Mouse (Mus musculus): ENCODE results near the gene Hdac7. TPM values are rescaled to one million over a fixed set of nuclear protein-coding genes. Genes with fewer than 3 reads are reported as not detected.

Hdac7 gene
- polyA plus RNA-seq, 2 experiments, result 36.5 to 79.3 TPM

- Histone ChIP-seq H3K4me2 (replicated peaks; ENCODE audit: low read depth, low read length, severe bottlenecking) (no peak overlapping the region), H3K9ac (ENCODE audit: low read depth, low read length, severe bottlenecking) (no peak overlapping the region), H3K4me3 (replicated peaks; ENCODE audit: low read length) (no peak overlapping the region), H3K4me1 (ENCODE audit: control insufficient read depth, insufficient read depth, low read length) (no peaks in the 10 kb centered on the region), H3K36me3 (ENCODE audit: control insufficient read depth, insufficient read depth, low read length) (peaks cover 77% of the 10 kb centered on the region), H3K27me3 (ENCODE audit: control insufficient read depth, insufficient read depth, low read length) (no peaks in the 10 kb centered on the region), H3K27ac (replicated peaks; ENCODE audit: low read depth, low read length) (no peak overlapping the region), H3K9me3 (ENCODE audit: control insufficient read depth, low read length) (no peaks in the 10 kb centered on the region)
- WGBS, result 83% methylated on average over 13 of the region's 13 CpGs
- TF ChIP-seq POLR2A (IDR thresholded peaks at IDR 0.05; ENCODE audit: borderline replicate concordance, extremely low read depth, insufficient read depth, insufficient read length), result no peak
- ATAC-seq (ENCODE audit: low FRiP score, low read depth), result no peak
- no peak for DNase-seq (ENCODE audit: low spot score)
These were observed 43.4 kb downstream of the Hdac7 start for GRCm38 (mm10) chr15:97800853-97801252.

GRCm38 (mm10) chr15:97799446-97799845, 44.9 kb downstream of the Hdac7 start:
- Histone ChIP-seq H3K4me3 (replicated peaks; ENCODE audit: low read length) (no peak overlapping the region), H3K4me1 (ENCODE audit: control insufficient read depth, insufficient read depth, low read length) (no peaks in the 10 kb centered on the region), H3K36me3 (ENCODE audit: control insufficient read depth, insufficient read depth, low read length) (peaks cover 80% of the 10 kb centered on the region), H3K9ac (ENCODE audit: low read depth, low read length, severe bottlenecking) (no peak overlapping the region), H3K4me2 (replicated peaks; ENCODE audit: low read depth, low read length, severe bottlenecking) (no peak overlapping the region), H3K9me3 (ENCODE audit: control insufficient read depth, low read length) (no peaks in the 10 kb centered on the region), H3K27me3 (ENCODE audit: control insufficient read depth, insufficient read depth, low read length) (no peaks in the 10 kb centered on the region), H3K27ac (replicated peaks; ENCODE audit: low read depth, low read length) (no peak overlapping the region)
- WGBS, result 91% methylated on average over 11 of the region's 11 CpGs
- ATAC-seq (ENCODE audit: low FRiP score, low read depth) (no peak), DNase-seq (ENCODE audit: low spot score) (no peak)
- no peak for TF ChIP-seq POLR2A (IDR thresholded peaks at IDR 0.05; ENCODE audit: borderline replicate concordance, extremely low read depth, insufficient read depth, insufficient read length)

- peaks cover 94% of the 10 kb centered on the region for H3K36me3 ChIP-seq (ENCODE audit: control insufficient read depth, insufficient read depth, low read length)
- TF ChIP-seq POLR2A (IDR thresholded peaks at IDR 0.05; ENCODE audit: borderline replicate concordance, extremely low read depth, insufficient read depth, insufficient read length), result no peak
- no peaks in the 10 kb centered on the region for H3K9me3 ChIP-seq (ENCODE audit: control insufficient read depth, low read length)
- DNase-seq (ENCODE audit: low spot score), result no peak
- no peak overlapping the region for H3K27ac ChIP-seq (replicated peaks; ENCODE audit: low read depth, low read length)
- no peak overlapping the region for H3K4me3 ChIP-seq (replicated peaks; ENCODE audit: low read length)
- ATAC-seq (ENCODE audit: low FRiP score, low read depth), result no peak
- H3K27me3 ChIP-seq (ENCODE audit: control insufficient read depth, insufficient read depth, low read length), result no peaks in the 10 kb centered on the region
- WGBS, result 88% methylated on average over 17 of the region's 17 CpGs
- no peak overlapping the region for H3K9ac ChIP-seq (ENCODE audit: low read depth, low read length, severe bottlenecking)
- H3K4me1 ChIP-seq (ENCODE audit: control insufficient read depth, insufficient read depth, low read length), result no peaks in the 10 kb centered on the region
- no peak overlapping the region for H3K4me2 ChIP-seq (replicated peaks; ENCODE audit: low read depth, low read length, severe bottlenecking)
These were observed 46.2 kb downstream of the Hdac7 start for GRCm38 (mm10) chr15:97798134-97798533.

- no peak overlapping the region for H3K9ac ChIP-seq (ENCODE audit: low read depth, low read length, severe bottlenecking)
- WGBS, result 95% methylated on average over 17 of the region's 17 CpGs
- no peaks in the 10 kb centered on the region for H3K27me3 ChIP-seq (ENCODE audit: control insufficient read depth, insufficient read depth, low read length)
These were observed 47.5 kb downstream of the Hdac7 start for GRCm38 (mm10) chr15:97796674-97797310.

GRCm38 (mm10) chr15:97795559-97796235, 48.6 kb downstream of the Hdac7 start:
- 94% methylated on average over 10 of the region's 10 CpGs for WGBS
- no peak overlapping the region for H3K27ac ChIP-seq (replicated peaks; ENCODE audit: low read depth, low read length)
- H3K4me3 ChIP-seq (replicated peaks; ENCODE audit: low read length), result no peak overlapping the region
- no peak for TF ChIP-seq POLR2A (IDR thresholded peaks at IDR 0.05; ENCODE audit: borderline replicate concordance, extremely low read depth, insufficient read depth, insufficient read length)
- no peak overlapping the region for H3K9ac ChIP-seq (ENCODE audit: low read depth, low read length, severe bottlenecking)
- ATAC-seq (ENCODE audit: low FRiP score, low read depth), result no peak
- H3K4me2 ChIP-seq (replicated peaks; ENCODE audit: low read depth, low read length, severe bottlenecking), result no peak overlapping the region
- H3K27me3 ChIP-seq (ENCODE audit: control insufficient read depth, insufficient read depth, low read length), result no peaks in the 10 kb centered on the region
- DNase-seq (ENCODE audit: low spot score), result no peak
- no peaks in the 10 kb centered on the region for H3K4me1 ChIP-seq (ENCODE audit: control insufficient read depth, insufficient read depth, low read length)
- H3K9me3 ChIP-seq (ENCODE audit: control insufficient read depth, low read length), result no peaks in the 10 kb centered on the region
- H3K36me3 ChIP-seq (ENCODE audit: control insufficient read depth, insufficient read depth, low read length), result peaks cover 95% of the 10 kb centered on the region

More at GRCm38 (mm10) chr15:97796674-97797310, 47.5 kb downstream of the Hdac7 start:
- H3K27ac ChIP-seq (replicated peaks; ENCODE audit: low read depth, low read length), result no peak overlapping the region
- peaks cover 99% of the 10 kb centered on the region for H3K36me3 ChIP-seq (ENCODE audit: control insufficient read depth, insufficient read depth, low read length)
- H3K4me3 ChIP-seq (replicated peaks; ENCODE audit: low read length), result no peak overlapping the region
- no peak for TF ChIP-seq POLR2A (IDR thresholded peaks at IDR 0.05; ENCODE audit: borderline replicate concordance, extremely low read depth, insufficient read depth, insufficient read length)
- H3K9me3 ChIP-seq (ENCODE audit: control insufficient read depth, low read length), result no peaks in the 10 kb centered on the region
- H3K4me2 ChIP-seq (replicated peaks; ENCODE audit: low read depth, low read length, severe bottlenecking), result no peak overlapping the region
- H3K4me1 ChIP-seq (ENCODE audit: control insufficient read depth, insufficient read depth, low read length), result no peaks in the 10 kb centered on the region
- ATAC-seq (ENCODE audit: low FRiP score, low read depth) (no peak), DNase-seq (ENCODE audit: low spot score) (no peak)
